Mouse (Mus musculus): ENCODE measurements at regions not wholly inside any gene's neighbourhood (a gene's known extent, or its start where the extent isn't known, plus 50 kb on each side); places are given as distances from the start of the nearest gene placed in this dataset.
"Not testable (repeated sequence)": the region's sequence is repeated elsewhere in the genome, so short reads cannot be mapped to it uniquely, and the experiment has no call there.

DNA sequence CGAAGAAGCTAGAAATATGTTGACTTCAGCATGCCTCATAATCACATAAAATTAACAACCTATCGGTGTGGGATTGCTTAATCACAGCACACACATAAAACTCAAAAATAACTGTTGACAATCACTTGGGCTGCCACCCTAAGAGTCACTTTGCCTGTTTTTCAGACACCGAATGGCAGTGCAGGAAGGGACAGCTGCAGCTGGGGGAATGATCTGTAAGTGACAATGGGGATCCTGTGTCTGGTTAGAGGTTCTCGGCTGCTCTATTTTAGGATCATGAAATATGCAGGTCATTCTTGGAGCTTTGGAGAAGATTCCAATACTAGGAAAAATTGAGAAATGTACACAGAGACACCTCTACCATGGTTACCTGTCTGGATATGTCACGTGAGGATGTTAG is 54.4 kb upstream of the Tcf12 start:
- DNase-seq: no peak

DNA sequence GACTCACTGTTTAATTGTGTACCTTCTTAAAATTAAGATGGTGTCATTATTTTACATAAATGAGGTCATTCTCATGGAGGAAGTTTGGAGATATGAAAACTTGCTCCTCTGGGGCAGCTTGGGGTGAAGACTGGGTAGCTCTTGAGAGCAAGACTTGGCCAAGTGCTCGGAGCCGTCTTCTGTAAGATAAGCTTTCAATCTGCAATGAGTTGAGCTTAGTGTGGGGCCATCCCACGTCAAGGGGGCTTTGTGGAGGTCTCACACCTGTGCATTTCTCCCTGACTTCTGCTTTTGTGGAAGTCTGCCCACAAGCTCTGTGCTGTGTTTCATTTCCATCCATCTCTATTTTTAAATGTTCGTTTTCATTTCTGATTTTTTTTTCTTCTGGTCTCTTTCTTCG is 54.9 kb upstream of the Tcf12 start:
- DNase-seq: no peak

DNA sequence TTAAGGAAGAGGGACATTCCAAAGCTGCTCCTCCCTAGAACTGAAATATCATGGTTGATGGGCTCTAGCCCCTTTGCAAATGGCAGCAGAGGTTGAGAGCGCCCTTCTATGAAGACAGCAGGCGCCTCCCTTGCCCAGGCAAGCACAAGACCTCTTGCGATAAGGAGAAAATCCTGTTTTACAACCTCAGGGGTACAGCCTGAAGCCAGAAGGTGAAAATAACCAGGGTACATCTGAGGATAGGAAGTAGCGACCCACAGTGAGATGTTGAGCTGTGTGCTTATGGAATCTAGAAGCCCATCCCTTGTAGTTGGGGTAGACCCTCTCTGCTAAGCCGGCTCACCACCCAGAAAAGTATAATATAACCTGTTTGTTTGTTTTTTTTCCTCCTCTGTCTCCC is 57.6 kb upstream of the Tcf12 start:
- no peak for DNase-seq

DNA sequence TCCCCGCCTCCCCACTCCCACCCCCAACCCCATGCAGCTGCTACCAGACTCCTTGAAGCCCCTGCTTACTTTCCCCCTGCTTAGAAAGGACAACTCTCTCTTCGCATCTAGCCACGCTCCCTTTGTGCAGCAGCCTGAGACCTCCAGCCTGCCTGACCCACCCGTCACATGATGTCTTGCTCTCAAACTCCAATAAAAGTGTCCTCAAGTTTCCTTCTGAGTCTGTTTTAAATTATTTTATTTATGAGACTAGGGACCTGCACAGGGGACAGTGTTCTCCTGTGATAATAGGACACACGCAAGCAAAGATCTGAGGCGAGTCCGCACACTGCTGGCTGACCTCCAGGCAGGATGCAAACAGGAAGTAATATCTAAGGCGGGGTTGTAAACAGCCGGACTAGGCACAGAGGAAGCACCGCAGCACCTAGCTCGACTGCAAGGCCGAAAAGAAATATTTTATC is 58.1 kb upstream of the Tcf12 start:
- peak; percentile 39 to 41 for DNase-seq

DNA sequence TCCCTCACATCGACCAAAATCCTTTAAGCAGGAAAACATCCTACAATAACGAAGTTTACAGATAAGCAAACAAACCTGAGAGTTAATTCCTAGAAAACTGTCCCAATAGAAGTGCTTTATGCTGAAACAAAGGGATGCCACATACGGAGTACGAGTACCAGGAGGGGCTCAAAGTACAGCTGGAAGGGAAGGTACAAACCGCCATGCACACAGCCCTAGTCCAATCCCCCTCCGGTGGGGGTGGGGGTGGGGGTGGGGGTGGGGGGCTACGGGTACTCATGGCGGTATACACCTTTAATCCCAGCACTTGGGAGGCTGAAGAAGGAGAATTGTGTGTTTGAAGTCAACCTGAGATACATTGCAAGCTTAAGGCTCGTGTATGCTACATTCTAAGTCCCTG is 58.6 kb upstream of the Tcf12 start:
- DNase-seq: no peak

DNA sequence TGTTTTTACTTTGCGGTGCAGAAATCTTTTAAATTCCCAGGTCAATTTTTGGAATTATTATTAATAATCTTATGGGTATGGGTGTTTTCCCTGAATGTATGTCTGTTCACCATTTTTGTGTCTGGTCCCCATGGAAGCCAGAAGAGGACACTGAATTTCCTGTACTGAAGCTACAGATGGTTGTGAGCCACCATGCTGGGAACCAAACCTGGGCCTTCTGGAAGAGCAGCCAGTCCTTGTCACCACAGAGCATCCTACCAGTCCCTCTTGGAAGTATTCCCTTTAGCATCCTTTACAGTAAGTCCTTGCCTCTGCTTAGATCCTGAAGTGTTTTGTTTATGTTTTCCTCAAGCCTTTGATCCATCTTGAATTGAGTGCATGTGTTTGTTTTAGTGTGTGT is 60.7 kb upstream of the Tcf12 start:
- no peak for DNase-seq

DNA sequence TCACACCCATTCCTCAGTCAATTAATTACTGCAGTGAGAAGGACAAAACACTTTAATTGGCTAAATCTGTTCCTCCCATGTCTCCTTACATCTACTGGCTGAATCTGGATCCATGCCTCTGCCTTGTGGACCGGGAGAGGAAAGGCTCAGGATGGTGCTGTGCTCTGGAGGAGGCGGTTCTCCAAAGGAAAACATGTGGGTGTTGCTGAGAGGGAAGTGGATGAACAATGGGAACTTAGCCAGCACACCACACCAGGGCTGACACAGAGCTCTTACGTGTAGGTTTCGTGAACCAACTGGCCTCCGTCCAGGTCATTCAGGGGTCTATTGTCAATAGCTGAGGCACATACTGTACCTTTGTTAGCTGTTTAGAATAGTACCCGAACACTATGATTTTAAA is 69.3 kb upstream of the Tcf12 start:
- DNase-seq: no peak

DNA sequence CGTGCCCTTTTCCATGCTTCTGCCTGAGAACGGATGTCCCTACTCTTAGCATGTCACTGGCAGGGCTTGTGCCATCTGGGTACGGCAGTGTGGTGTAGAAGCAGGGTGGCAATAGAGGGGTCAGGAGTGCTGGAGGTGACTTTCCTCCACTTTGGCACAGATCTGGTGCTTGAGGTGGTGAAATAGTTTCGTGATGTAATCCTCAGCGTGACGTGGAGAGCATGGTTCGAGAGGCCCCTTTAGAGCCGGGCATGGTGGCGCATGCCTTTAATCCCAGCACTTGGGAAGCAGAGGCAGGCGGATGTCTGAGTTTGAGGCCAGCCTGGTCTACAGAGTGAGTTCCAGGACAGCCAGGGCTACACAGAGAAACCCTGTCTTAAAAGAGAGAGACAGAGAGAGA is 71.7 kb upstream of the Tcf12 start:
- DNase-seq: no peak

DNA sequence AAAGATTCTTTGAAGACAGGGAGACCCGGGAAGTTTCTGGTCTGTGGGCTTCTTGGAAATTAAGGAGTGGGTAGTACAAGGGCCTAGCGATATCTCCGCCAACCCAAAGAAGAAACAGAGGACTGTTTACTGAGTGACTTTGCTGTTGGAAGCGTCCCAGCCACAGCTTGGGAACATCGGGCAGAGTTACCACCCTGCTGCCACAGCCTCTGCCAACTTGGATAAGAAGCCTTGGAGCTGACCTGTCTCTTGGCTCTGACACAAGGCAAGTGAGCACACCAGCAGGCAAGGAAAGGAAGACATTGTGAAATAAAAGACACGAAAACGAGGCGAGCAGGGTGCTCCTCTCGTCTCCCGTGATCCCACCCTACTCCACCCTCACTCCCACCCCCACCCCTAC is 72.3 kb upstream of the Tcf12 start:
- DNase-seq: no peak

DNA sequence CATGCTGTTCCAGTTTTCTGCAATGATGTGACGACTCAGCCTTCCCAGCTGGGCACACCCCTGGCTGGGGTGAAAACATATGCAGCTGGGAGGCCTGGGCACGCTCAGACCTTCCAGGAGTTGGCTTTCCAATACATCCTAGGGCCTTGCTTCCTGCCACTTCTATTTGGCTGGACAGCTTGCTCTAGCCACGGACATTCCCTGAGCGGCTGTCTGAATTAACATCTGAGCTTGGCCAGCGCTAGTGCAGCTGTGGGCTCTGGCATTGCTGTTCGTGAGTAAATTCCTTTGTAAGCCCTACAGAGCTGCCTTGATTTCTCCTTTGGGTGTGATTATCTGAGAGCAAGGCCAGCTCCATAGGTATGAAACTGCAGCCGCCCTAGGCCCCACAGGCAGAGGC is 78.2 kb upstream of the Tcf12 start:
- no peak for DNase-seq

DNA sequence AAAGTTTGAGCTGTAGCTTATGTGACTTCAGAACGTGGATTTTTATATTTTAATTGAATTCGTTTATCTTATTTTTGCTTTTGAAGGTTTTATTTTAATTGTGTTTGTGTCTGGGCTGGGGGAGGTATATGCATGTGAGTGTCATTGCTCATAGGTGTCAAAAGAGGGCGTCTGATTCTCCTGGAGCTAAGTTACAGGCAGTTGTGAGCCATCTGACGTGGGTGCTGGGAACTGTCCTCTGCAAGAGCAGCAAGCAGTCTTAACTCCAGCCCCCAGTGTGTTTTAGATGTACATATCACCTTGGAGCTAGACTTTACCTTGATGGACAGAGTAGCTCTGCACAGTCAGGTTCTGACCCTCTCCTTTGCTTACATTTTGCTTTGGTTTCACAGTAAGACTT is 79.0 kb upstream of the Tcf12 start:
- DNase-seq: no peak

DNA sequence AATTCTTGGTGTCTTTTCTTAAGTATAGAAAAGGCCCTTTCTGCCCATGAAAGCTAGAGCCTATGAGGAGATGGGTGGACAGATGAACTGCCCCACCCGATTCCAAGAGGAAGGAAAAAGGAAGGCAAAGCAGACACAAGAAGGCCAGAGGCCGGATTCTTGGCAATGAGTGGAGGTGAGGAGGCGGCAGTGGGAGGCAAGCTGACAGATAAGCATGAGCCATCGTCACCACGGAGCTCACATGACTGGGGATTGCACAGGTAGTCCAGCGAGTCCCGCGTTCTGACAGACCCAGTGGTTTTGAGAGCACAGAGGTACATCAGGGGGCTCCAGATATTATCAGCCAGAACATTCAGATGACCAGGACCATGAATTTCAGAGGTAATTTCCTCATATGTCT is 79.4 kb upstream of the Tcf12 start:
- no peak for DNase-seq

DNA sequence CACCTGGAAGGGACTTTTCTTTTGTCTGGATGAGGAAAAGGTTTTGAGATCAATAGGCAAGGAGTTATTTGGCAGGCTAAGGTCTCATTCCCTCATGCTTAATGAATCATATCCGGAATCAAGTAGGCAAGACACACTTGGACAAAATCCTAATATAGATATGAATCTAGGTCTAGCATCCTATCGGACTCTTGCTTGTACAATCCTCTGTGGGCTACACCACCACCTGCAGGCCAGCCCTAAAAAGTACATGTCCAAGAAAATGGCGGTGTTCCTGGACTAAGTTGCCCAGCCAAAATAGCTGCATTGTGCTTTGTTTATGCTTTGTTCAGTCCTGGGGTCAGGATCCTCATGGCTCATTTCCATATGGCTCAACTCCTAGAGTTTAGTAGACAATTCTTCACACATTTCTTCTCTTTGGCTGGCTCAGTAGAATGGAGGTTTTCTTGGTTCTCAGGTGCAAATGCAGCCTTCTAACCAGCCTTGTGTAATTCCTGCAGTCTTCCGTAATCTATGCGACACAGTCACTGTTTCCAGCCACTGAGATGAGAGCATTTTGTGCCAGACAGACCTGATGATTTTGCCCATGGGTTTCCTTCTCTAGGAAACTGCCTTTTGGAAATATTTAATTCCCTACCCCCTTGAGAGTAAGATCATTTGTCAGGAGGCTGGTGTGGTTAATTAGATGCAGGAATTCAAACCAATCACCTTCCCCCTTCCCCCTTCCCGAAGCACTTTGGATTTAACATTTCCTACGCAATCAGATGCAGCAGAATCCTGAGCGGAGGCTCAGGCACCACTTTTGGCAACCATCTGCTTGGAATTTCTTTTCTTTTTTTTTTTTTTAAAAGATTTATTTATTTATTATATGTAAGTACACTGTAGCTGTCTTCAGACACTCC is 80.6 kb upstream of the Tcf12 start:
- peak; percentile 51 to 59 for DNase-seq

DNA sequence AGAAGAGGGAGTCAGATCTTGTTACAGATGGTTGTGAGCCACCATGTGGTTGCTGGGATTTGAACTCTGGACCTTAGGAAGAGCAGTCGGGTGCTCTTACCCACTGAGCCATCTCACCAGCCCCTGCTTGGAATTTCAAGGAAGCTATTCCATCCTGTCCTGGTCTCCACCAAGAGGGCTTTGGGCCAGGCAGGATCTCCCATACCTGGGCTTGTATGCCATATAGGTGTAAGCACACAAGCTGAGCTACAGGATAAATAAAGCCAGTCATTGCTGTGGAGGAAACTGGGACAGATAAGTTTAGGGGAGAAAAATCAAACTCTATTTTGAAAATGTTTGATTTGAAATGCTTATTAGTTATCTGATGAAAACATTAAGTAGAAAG is 81.3 kb upstream of the Tcf12 start:
- DNase-seq: not testable (repeated sequence)

DNA sequence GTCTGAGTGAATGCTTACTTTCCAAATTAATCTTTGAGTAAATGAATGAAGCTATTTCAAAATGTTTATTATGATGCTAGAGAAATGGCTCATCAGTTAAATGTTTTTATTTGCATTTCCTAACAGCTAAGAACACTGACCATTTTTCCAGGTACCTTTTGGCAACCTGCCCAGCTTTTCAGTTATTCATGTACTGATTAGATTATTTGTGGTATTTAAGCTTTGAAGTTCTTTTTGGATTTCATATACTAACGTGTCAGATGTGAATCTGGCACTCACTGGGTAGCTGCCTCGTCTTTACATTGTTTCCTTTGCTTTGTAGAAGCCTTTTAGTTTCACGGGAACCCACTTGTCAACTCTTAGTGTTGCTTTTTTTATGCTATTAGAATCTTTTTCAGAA is 79.3 kb upstream of the Zfp280d start:
- no peak for DNase-seq

DNA sequence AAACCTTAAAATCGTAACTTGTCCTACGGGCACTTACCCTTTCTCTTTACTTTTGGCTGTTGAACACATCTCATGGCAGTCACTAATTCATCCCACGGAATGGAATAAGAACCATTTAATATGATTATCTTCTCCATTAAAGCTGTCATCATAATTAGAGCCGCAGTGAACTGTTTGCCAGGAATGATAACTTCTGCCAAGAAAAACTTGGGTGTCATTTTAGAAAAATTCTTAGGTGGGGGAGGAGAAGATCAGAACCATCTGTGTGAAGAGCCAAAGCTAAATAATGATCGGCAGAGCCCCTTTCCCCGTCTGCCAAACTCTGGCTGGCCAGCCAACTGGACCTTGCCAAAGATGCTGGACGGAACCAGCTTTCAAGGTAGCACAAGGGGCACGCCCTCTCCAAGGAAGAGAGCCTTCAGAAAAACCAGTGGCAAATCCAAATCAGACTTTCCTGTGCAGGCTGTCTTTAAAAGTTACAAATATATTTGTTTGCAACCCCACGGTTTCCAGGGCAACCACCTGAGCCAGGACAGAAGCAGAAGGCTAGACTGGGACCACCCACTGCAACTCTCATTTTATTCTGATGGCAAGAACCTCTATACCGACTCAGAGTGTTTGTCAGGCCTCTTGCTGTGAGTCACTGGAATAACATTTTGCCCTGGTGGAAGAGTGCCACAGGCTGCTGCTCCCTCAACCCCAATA is 77.9 kb upstream of the Zfp280d start:
- no peak for DNase-seq

DNA sequence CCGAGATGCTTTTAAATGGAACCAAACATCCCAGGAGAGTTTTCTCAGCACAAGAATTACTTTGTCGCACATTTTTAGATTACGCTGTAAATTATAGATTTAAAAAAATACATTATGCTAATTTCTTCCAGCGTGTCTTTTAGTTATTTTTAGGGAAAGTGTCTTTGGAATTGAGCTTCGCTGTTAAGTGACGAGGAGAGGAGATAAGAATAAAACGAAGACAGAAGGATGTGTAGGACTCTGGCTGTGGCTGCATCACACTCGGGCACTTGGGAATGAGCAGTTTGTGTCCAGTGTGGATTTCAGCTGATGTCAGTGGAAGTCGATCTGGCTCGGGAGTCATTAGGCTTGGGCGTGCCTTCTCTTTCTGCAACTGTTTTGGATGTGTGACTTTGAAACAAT is 77.3 kb upstream of the Zfp280d start:
- DNase-seq: no peak

DNA sequence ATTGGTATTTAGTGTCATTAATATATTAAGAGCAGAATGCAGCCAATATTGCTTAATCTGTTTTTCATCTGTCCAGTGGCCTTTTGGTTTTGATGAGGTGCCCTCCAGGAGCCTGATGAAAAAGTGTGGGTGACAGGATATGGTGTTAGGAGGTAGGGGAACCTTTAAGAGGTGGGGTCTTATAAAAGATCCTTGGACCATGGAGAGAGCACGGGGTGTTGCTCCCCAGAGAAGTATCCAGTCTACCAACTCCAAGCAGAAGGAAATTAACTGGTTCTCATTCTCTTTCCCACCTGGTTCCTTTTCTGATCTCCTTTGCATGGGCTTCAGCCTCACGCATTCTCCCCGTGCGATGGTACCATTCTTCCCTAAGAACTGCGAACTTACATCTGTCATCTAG is 75.7 kb upstream of the Zfp280d start:
- DNase-seq: no peak

DNA sequence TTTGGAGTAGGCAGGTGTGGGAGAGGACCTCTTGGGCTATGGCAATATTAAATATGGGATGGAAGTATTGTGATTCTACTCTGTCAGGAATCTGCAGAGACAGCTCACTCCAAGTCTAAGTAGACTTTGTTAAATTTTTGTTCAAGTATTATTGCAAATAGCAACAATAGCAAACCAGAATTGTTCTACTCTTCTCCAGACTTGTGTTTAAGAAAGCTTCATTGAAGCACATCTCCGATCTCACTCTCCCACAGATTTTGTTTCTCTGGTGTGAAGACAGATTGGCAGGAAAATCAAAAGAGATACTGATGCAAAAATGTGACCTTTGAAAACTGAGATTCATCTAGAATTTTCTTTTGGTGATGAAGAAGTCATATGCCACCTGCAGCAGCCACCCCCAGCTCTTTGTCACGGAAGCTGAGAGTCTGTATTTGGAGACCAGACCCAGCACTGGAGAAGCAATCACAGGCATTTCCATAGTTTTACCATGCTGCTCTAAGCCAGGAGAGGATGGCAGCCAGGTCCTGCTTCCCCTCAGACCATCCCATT is 70.2 kb upstream of the Zfp280d start:
- DNase-seq: no peak

DNA sequence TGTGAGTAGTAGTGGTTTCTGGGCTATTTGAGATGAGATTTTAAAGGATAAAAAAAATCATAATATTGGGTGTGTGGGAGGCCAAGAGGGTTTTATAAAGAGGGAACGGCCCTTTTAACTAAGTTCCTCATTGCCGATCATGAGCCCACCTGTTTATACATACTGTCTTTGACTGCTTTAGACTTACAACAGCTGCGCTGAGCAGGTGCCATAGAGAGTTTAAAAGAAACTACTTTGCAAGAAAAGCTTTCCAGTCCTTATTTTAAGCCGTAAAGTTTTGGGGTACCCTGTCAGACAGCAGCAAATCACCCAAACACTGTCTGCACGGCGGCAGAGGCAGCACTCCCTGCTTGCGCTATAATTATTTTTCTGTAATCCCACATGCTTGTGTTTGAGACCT is 68.8 kb upstream of the Zfp280d start:
- no peak for DNase-seq

DNA sequence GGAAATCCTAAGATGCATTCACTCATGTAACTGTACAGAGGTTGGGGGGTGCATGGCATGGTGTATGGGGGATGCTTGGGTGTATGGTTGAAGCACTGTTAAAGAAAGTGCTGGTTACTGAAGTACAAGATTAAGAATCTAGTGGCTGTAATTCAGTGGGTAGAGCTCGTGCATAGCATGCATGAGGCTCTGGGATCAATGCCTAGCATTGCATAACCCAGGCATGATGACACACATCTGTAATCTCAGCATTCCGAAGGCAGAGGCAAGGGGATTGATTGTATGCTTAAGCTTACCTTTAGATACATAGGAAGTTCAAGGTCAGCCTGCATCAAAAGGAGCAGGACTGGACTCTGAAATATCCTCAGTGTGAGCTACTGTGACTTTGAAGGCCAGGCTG is 67.7 kb upstream of the Zfp280d start:
- DNase-seq: no peak

DNA sequence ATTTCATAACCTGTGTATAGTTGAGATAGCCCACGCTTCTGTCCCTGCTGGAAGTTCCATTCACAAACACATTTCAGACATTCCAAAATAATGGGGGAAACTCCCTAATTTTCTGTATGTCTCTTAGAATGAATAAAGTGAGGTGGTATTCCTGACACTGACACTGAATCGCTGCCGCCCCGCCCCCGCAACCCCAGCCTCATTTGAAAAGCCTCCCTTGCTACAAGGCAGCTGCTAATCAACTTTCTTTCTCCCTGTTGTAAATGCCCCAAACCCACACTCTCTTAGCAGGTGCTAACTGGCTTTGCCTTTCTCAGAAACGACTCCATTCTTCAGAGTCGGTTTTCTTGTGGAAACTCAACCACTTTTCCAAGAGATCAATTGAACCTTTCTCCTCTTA is 66.4 kb upstream of the Zfp280d start:
- no peak for DNase-seq

DNA sequence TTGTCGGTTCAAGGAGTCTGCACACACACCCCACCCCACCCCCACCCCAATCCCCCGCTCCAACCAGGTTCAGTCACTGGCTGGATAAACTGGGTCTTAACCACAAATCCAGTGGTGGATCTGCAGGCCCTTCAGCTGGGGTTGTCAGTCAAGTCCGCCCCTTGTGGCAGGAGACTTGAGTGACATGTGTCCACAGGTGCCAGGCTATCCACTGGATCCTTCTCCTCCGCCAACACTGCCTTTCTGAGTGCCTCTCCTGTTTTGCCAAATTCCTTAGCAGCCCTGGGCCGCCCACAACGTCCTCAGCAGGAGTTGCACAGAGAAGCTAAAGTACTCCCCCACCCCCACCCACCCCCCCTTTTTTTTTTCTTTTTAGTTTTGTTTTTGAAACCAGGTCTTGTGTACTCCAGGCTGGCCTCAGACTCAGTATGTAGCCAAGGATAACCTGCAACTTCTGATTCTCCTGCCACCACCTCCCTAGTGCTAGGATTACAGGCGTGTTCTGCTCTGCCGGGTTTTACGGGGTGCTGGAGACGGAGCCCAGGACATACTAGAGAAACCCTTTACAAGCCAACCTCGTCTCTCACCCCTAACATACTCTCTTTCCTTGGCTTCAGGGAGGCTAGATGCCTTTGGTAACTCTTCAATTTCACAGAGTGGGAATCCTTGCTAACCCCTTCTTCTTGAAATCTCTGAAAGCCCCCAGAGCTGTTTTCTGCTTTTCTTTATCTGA is 57.2 kb upstream of the Zfp280d start:
- no peak for DNase-seq

DNA sequence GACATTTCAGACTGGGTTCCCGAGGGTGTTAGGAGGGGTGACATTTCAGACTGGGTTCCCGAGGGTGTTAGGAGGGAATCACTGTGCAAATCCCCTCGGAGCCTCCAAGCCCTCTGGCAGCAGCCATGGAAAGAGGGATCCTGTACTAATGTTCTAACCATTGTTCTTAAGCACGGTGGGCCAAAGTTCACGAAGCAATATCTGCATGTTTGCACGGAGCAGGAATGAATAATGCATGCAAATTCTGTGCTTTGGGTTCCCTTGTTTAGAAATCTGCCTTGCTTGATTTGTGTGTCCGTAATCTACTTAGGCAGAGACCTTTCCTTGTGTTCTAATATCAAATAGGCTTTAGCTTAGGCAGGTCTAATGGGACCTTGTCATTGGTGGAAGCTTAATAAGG is 55.9 kb upstream of the Zfp280d start:
- DNase-seq: no peak

Measured in kidney, adult 8-10 months (tissue).